Mouse (Mus musculus) embryo, embryonic 10.5 days (tissue): ENCODE measurements around the gene Plcd1.

Experiments used
- DNase-seq: peaks from one replicate; pipeline ENCODE4 v3.0.0-alpha.2; 2015; ENCODE audit warnings: low spot score

The Plcd1 gene

GRCm38 (mm10) chr9:119093419-119094295 lies at the start of gene Plcd1:
Gene Plcd1 (minus strand): TSS chr9:119093502.
- DNase-seq, result peak; percentile 84

GRCm38 (mm10) chr9:119142066-119142465 lies 48.8 kb upstream of the Plcd1 start:
- DNase-seq, result no peak

DNA sequence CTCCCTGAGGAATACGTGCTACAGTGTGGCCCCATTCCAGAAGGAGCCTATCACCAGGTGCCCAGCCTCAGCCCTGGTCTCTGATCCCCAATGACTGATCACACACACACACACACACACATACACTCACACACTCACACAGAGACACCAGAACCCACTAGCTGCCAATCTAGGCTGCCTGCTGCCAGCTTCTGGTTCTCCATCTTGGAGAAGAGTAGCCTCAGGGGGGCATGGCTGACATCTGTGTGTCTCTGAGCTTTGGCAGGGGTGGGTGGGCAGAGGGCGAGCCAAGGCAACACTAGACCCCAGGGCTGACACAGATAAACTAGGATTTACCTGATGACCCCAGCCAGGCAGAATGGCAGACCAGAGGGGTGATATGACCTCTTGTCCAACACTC lies 45.5 kb upstream of the Plcd1 start:
- no peak for DNase-seq

DNA sequence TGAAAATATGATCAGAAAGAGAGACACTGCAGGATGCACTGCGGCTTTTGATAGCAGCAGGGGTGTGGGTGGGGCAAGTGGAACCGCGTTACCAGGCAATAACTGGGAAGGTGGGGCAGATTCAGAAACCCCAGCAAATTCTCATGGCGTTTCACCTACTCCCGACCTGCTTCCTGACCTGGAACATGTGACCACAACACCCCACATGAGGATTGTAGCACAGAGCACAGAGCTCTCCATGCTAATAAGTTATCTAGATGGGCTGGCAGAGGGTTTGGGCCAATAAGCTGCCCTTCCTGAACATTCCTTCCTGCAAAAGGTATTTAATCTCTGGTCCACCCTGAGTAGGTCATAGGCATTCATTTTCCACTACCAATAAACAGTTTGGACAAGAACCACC lies 37.4 kb upstream of the Plcd1 start:
- no peak for DNase-seq

- DNase-seq, result no peak
Measured at GRCm38 (mm10) chr9:119128436-119129181, 35.3 kb upstream of the Plcd1 start.

GRCm38 (mm10) chr9:119122596-119123369 lies 29.5 kb upstream of the Plcd1 start:
- no peak for DNase-seq

- DNase-seq, result no peak
Measured at GRCm38 (mm10) chr9:119120168-119120560, 26.9 kb upstream of the Plcd1 start.

GRCm38 (mm10) chr9:119119409-119120167 lies 26.3 kb upstream of the Plcd1 start:
- DNase-seq, result no peak

DNA sequence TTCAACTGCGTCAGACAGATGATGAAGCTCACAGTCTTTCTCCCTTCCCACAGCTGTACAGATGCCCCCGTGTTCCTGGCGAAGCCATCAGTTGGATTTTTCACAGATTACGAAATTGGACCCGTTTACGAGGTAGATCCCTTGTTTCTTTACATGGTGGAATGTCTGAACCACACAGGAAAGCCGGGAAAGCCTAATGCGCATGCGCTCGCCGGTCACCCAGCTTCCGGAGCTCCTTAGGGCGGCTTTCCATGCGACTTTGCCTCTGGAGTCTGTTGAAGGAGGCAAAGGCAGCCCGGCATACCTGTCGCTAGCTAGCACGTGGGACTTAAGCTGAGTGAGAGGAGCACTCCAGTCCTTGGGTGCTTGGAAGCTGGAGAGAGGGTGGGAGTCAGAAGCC lies 21.6 kb upstream of the Plcd1 start:
- DNase-seq, result no peak

- peak; percentile 58 for DNase-seq
Measured at GRCm38 (mm10) chr9:119110640-119111039, 17.3 kb upstream of the Plcd1 start.

DNA sequence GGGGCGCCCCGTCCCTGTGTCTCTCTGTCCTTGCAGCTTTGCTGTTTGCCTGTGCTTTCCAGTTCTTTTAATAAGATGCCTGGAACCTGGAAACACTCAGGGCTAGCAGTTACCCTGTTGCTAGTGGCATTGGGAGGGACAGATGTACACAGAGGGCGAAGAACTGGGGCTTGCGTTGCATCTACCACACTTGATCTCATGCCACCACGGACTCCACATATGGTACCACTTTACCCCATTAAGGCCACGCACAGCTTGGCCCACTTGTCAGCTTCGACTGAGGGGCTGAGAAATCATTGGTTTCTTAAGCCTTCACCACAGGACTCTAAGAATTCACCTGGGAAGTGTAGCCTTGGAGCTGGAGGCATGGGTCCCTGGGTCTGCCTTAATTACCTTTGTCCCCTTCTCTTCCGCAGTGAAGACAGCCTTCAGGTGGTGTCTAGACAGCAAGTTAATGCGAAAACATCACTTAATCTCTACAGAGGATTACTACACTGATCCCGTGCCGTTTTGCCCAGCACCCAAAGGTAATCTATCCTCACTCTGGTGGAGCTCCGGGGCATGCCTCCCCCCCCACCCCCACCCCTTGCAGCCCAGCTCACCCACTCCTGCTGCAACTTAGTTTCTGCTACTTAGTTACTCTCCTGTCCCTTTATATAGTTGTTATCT lies 16.5 kb upstream of the Plcd1 start:
- DNase-seq, result peak; percentile 26

DNA sequence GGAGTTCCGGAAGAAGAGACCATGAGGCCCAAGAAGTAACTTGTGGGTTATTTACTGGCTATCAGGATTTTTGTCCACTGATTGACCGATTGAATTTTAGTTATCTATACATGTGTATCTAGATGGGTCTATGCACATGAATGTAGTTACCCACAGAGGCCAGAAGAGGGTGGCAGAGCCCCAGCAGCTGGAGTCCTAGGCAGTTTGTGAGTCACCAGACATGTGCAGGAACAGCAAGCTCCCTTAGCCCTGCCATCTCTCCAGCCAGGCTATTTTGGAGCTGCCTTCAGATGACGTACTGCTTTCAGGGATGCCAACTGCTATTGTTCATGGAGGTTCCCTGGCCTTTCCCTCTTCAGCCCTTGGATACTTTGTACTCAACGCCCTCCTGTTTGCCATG lies 14.3 kb upstream of the Plcd1 start:
- peak; percentile 59 for DNase-seq

GRCm38 (mm10) chr9:119102783-119103113 lies 9.4 kb upstream of the Plcd1 start:
- no peak for DNase-seq

DNA sequence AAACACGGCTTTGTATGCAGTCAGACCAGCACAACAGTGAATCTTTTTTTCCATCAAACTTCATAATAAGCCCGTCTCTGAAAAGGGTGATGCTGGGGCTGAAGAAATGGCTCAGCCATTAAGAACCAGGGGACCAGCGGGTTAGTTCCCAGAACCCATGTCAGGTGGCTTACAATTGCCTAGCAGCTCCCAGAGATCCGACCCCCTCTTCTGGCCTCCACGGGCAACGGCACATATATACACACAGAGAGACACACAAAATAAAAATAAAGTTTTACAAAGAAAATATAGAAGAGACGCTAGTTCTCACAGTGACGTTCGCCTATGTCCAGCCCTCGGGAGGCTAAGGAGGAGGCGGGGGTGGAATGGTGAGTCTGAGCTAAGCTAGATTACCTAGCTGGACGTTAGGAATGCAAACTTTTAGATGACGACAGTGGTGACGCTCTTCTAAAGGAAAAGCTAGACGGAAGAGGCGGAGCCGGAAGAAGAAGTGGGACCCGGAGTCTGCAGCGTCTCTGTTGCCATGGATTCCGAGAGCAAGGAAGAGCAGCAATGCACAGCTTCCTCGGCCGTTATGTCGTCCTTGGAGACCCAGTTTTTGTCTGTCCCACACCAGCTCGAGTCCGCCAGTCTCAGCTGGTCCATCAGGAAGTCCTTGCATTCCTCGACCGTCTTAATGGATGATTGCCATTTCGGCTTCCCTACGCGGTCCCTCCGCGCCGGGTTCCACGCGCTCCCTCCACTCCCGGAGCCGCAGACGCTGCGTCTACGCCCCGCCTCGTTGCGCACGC lies 8.9 kb upstream of the Plcd1 start, which contains the start of gene Dlec1:
TSS of gene Dlec1 (plus strand) at position 487 of the 791 bp plus-strand sequence.
- peak; percentile 96 for DNase-seq

DNA sequence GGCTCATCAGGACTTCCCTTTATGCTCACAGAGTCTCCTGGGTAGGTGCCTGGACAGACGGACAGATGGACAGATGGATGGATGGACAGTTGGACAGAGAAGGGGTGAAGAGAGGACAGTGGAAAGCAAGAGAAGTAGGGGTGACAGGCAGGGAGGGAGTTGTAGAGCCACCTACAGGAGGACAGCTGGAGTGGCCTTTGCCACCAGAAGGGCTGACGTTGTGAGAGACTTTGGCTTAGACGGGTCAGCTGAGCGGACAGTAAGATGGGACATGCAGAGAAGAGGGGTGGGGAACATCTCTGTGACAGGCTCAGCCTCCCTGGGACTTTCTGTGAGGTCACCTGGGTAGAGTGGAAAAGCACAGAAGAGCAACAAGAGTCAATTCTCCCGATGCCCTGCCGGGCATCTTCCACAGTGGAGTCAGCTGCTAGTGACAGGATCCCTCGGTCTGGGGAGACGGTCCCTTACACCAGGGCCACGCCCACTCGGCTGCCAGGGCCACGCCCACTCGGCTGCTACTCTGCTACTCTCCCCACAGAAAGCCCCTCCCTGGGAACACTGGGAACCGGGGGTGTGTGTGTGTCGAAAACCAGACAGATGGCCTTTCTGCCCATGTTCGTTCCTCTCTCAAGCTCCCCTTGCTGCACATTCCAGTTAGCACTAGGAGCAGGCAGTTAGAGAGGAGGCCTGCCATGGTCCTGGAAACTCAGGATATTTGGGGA lies 7.0 kb upstream of the Plcd1 start:
- DNase-seq, result no peak

- DNase-seq, result no peak
Measured at GRCm38 (mm10) chr9:119094462-119095109, 1.3 kb upstream of the Plcd1 start.

DNA sequence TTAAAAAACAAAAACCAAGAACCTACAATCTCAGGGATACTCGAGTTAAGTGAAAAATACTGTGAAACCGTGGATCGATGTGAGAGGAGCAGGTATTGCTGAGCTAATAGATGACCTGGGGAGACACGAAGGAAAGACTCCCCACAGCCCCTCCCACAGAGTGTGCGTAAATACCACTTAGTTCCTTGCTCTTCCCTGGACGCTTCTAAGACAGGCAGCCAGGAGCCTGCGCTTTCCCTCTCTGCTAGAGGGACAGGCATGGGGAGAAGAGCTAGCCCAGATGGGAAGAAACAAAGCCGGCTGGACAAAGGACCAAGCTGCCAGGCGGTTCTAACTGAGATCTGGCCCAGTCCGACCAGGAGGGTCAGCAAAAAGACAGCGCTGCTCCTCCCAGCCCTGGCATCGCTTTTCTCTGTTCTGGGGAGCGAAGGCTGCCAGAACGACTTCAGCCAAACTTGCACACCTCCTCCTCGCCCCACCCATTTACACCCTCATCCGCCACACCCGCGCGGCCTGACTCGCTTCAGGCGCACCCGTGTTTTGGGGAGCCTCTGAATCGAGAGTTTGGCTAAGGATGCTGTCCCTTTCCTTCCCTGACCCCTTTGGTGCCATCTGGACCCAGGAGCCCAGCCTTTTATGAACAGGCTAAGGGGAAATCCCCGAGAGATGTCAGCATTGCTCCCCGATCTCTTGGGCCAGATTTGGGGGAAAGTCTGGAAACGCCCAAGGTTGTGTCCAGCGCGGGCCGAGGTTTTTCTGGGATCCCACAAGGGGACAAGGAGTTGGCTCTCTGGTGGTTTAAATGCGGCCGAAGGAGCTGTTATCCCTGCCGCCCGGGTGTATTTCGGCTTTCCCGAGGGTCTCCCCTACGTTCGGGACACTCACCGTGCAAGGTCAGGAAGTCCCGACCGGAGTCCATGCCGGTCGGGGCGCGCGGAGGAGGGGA lies 556 bp downstream of the Plcd1 start:
- peak; percentile 54 for DNase-seq
